Mouse (Mus musculus): ENCODE results near the gene Arvcf.

The Arvcf gene

GRCm38 (mm10) chr16:18411802-18412476, 64.0 kb downstream of the Arvcf start:
- DNase-seq, result peak in 1 of 2 experiments; percentile 44

- peak in 1 of 2 experiments; percentile 4 for DNase-seq
These were observed 65.2 kb downstream of the Arvcf start for GRCm38 (mm10) chr16:18413032-18413816.

- DNase-seq, result no peak
These were observed 68.2 kb downstream of the Arvcf start for GRCm38 (mm10) chr16:18416094-18416761.

DNA sequence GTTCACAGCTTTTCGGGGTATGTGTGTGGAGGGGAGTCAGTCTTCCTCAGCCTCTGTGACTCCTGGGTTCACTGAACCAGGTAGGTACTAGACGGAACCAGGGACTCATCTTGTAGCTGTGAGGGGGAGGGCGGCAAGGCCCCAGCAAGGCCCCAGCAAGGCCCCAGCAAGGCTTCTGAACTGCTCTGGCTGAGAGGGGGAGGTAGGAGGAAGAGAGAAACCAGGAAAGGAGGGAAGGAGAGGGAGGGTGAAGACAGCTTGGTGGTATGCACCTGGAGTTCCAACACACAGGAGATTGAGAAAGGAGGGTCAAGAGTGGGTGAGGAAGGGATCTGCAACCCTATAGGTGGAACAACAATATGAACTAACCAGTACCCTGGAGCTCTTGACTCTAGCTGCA, 68.9 kb downstream of the Arvcf start:
- DNase-seq, result no peak

GRCm38 (mm10) chr16:18417491-18417890, 69.5 kb downstream of the Arvcf start:
- DNase-seq, result no peak

GRCm38 (mm10) chr16:18418756-18419602, 71.0 kb downstream of the Arvcf start:
- no peak for DNase-seq

DNA sequence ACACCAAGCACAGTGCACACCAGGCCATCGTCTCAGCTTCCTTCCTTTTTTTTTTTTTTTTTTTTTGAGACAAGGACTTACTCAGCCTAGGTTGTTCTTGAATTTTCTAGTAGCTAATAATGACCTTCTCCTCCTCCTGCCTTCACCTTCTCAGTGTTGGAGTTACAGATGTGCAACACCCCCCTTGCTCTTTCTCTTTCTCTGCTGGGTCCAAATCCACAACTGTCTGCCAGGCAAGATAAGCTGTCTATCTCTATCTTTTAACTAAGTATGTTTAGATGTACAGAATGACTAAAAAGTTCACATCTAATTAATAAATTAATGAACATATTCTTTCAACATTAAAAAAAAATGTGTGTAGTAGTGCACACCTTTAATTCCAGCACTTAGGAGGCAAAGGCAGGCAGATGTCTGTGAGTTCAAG, 71.6 kb downstream of the Arvcf start:
- no peak for DNase-seq

DNA sequence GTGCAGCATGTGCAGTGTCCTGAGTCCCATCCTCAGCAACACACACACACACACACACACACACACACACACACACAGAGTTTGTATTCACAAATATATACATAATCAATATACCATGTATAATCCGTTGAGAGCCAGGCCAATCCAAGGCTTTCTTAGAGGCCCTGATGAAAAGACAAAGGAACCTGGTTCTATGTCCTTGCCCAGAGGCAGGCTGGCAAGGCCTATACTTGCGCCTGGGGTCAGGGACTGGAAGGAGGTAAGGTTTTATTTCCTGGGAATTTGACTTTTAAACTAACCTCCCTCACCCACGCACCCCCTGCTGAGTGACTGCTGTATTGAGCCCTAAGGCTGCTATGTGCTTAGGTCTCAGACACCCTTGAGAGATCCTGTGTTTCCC, 72.6 kb downstream of the Arvcf start:
- DNase-seq, result no peak

DNA sequence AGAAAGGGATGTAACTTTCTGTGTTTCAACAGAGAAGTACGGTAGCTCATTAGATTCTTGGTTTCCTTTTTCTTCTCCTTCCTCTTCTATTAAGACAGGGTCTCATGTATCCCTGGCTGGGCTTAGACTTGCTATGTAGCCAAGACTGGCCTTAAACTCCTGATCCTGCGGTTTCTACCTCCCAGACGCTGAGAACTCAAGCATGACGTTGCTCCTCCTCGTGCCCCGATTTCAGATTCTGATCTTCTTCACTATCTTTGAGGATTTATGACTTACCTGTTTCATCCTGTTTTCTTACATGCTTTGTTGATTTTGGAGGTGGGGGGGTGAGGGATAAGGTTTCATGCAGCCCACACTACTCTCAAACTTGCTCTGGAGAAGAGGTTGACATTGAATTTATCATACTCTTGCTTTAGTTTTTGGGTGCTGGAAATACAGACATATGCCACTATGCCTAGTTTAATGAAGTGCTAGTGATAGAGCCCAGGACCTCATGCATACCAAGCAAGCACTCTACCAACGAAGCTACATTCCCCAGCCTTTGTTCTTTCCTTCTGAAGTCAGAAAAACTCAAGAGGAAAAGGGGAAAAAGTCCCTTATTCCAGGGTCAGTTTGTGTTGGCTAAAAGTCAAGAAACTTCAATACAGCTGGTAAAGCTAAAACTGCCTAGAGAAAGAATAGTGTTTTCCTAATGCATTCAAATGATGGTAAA, 75.4 kb downstream of the Arvcf start:
- no peak for DNase-seq

DNA sequence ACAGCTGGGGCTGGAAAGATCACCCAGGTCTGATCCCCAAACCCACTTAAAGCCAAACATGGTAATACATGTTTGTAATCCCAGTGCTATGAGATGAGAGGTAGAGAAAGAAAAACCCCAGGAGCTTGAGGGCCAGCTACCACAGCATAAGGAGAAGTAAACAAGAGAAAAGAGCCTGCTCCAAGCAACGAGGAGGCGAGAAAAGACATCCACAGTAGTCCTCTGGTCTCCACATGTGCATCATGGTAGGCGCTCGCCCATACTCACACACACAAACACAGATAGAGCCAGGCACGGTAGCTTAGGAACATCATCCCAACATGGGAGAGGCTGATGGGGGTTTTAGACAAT, 75.9 kb downstream of the Arvcf start:
- no peak for DNase-seq

DNA sequence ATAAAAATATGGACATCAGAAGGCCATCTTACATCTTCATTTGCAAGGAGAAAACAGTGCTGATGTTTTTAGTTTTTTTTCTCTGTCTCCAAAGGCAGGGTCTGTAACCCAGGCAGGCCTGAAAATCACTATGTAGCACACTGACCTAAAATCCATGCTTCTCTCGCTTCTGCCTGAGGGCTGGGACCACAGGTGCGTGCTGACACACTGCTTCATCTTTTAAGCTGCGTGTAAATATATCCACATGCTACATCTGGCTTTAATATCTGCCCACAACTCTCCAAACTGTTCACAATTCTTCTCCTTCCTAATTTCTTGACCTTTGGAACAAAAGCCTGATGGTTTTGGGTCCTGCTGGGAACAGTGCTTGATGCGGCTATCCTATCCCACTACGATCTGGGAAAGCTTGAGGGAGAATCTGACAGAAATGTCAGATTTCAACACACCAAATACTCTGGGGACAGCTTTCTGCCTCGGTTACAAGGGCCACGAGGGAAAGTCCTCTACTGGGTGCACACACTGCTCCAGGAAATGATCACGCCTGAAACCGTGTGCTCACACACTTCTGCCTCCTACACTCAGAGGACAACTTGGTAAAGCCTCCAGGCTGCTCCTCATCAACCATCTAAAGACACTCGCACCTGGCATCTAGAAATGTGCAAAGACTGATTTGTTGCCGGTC, 76.5 kb downstream of the Arvcf start:
- no peak for DNase-seq

DNA sequence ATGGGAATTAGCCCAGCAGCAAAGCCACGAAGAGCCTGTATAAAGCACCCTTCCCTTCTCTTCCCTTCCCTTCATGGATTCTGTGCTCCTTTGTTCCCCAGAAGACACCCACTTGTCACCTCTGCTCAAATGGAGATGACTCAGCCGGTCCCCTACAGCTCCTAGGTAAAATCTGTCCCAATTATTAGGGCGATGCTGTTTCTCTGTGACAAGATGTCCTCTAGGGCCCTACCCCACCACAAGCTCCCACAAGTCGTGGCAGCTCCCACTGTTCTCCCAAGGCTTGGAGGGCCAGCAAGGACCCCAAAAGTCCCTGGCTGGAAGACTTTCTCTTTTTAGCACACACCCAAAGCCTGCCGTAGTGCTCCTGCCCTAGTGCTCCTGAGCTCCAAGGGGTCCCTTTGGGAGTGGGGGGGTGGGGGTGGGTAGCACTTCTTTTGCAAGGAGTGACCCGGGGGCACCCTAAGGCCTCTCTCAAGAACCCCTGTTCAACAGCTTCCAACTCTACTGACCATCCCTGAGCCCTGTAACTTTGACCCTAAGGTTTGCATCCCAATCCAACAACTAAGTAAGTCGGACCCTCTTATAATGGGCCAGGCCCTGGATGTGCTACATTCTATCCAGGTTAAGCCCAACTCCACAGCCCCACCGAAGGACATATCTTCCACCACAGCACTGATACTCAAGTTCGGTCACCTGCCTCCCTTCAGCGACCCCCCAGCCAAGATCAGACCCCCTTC, 77.7 kb downstream of the Arvcf start:
- DNase-seq, result no peak

GRCm38 (mm10) chr16:18426215-18426791, 78.3 kb downstream of the Arvcf start, which contains the start of gene Txnrd2:
Gene Txnrd2, plus strand, starts transcription at chr16:18426384.
- DNase-seq, result peak; percentile 75 to 79

DNA sequence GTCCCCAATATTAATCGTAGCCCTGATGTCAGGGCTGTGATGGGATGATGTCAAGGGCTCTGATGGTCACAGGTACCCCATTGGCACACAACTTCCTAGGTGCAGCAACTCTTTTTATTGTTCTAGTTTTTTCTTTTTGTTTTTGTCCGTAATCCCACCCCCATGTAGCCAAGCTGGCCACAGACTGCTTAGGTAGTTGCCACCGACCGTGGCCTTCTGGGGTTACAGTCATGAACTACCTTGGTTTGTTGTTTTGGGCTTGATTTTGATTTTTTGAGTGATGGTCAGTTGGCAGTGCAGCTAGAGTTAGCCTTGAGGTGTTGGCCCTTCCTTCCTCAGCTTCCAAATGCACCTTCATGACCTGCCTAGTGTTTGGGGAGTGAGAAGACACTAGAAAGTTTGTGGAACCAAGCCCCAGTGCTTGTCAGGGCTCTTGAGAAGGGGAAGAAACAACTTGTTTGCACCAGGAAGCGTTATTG, 78.9 kb downstream of the Arvcf start, which contains the start of gene Comt:
Gene Comt (minus strand): TSS at position 51 of the 479 bp plus-strand sequence.
- no peak for DNase-seq

DNA sequence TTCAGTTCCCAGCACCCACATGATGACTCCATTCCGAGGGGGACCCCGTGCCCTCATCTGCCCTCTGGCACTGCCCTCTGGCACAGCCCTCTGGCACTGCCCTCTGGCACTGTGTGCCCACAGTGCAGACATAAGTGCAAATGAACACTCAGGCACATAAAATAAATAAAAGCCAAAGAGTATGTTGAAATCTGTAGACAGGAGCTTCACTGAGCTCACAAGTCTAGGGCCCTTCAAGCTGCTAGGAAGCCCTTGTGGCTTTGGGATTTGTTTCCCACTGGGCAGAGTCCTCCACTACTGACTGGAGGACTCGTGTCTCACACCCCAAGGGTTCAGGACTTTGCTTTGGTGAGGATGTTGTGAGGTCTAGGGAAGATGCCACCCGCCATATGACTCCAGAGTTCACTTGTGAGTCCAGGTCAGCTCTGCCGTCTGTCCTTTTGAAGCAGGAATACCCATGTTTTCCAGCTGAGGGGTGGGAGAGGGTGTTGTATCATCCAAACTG, 80.1 kb downstream of the Arvcf start:
- no peak for DNase-seq

DNA sequence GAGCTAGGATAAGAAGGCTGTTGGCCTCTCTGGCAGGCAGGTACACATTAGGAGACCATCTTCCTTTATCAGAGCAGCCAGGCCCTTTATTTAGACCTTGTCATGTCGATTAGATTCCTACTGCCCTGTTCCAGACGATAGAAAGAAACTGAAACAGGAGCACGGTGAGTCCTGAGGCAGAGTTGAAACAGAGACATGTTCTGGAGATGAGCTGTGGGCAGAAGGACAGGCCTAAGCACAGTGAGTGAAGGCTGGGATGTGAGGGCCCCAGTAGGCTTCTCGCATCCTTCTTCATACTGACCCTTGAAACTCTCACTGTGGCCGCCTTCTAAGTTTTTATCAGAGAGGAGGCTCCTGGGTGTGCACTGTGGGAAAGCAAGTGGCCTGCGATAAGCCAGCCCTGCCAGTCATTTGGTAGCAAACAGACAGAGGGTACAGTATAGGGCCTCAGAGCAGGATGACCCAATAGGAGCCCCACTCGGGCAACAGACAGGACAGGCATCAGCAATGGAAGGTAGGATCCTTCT, 80.6 kb downstream of the Arvcf start:
- DNase-seq, result no peak

- DNase-seq, result no peak
These were observed 81.7 kb downstream of the Arvcf start for GRCm38 (mm10) chr16:18429641-18430040.

- no peak for DNase-seq
These were observed 82.7 kb downstream of the Arvcf start for GRCm38 (mm10) chr16:18430641-18431212.

DNA sequence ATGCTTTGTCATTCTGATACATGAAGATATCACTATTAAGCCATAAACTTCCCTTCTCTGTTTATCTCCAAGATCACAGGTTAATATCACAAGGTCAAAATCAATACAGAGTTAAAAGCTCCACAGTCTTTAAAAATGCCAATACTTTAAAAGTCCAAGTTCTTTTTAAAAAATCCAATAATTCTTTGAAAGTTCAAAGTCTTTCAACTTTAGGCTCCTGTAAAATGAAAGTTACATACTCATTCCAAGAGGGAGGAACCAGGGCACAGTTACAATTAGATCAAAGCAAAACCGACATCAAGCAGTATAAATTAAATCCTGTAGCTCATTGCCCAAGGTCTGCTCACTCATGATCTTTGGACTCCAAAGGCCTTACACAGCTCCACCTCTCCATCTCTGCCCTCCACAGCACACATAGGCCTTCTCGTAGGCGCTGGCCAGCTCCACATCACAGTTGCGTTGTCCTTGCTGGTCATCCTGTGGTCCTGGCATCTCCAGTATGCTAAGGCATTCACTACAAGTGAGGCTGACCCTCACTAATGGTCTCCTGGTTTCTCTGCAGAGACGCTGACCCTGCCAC, 85.4 kb downstream of the Arvcf start:
- no peak for DNase-seq

Data from cerebellum, postnatal 36 days (tissue).